Comparison of ENCODE assay signal across 9 mouse cellular contexts in genomic region chr9:41585771-41586170, GRCm38 (mm10).
A peak's percentile ranks its signal among the peaks of the same experiment; 100 is the strongest.
DNase-seq lines count a peak whose midpoint lies in the region; ATAC-seq and TF ChIP-seq lines count a peak whose summit lies in the region.
"Had no signal": no experiment of that assay in that cellular context is flagged by ENCODE, and none has a peak within 500 bp of the region (broad histone marks: within the 10 kb centered on the region; RNA-seq: fewer than 3 reads in every experiment).

No protein-coding gene starts in this region.

- no peaks in the 10 kb centered on the region for H3K9me3 ChIP-seq in intestine, embryonic 14.5 days (ENCODE audit: control insufficient read depth, low read length)
- H3K9me3 ChIP-seq in intestine, postnatal 0 days (ENCODE audit: control insufficient read depth) = no peaks in the 10 kb centered on the region
- no peaks in the 10 kb centered on the region for H3K9me3 ChIP-seq in embryonic facial prominence, embryonic 10.5 days
- H3K9me3 ChIP-seq in hindbrain, embryonic 12.5 days (replicated peaks) = no peaks in the 10 kb centered on the region
- H3K9me3 ChIP-seq in midbrain, postnatal 0 days (ENCODE audit: low read length) = no peaks in the 10 kb centered on the region

- no peak for DNase-seq in intestine, embryonic 14.5 days (ENCODE audit: low spot score)
- DNase-seq in embryonic facial prominence, embryonic 10.5 days (ENCODE audit: low spot score) = peak; percentile 27
- peak; percentile 57 for DNase-seq in midbrain, postnatal 0 days (ENCODE audit: low spot score)
- no peak for DNase-seq in urinary bladder, postnatal 10 days (ENCODE audit: low spot score)
- no peak for DNase-seq in urinary bladder, postnatal 36 days (ENCODE audit: low spot score in 2 of 2)
- DNase-seq in spleen, postnatal 10 days (ENCODE audit: low spot score in 2 of 2) = no peak
- DNase-seq: thymus, adult 2 months had no signal

- H3K4me3 ChIP-seq in intestine, embryonic 14.5 days (ENCODE audit: low read depth, low read length) = peak overlapping the region; percentile 15
- H3K4me3 ChIP-seq in intestine, postnatal 0 days (ENCODE audit: low read depth, low read length) = no peak overlapping the region
- peak overlapping the region; percentile 79 for H3K4me3 ChIP-seq in embryonic facial prominence, embryonic 10.5 days
- peak overlapping the region; percentile 31 for H3K4me3 ChIP-seq in hindbrain, embryonic 12.5 days
- H3K4me3 ChIP-seq in midbrain, postnatal 0 days (ENCODE audit: low read depth, low read length) = peak overlapping the region; percentile 66

- H3K4me2 ChIP-seq in intestine, embryonic 14.5 days (ENCODE audit: low read length) = peak overlapping the region; percentile 56
- H3K4me2 ChIP-seq in intestine, postnatal 0 days (replicated peaks; ENCODE audit: low read depth) = no peak overlapping the region
- peak overlapping the region; percentile 59 for H3K4me2 ChIP-seq in hindbrain, embryonic 12.5 days (replicated peaks)
- H3K4me2 ChIP-seq in midbrain, postnatal 0 days (ENCODE audit: low read depth, low read length, poor library complexity, severe bottlenecking) = peak overlapping the region; percentile 66

- peaks cover 17% of the 10 kb centered on the region; the same call in 1 of the 2 replicates for H3K4me1 ChIP-seq in intestine, embryonic 14.5 days (replicated peaks; ENCODE audit: control insufficient read depth, insufficient read depth, low read length)
- H3K4me1 ChIP-seq in intestine, postnatal 0 days (replicated peaks; ENCODE audit: control insufficient read depth, insufficient read depth, low read length) = no peaks in the 10 kb centered on the region
- peaks cover 45% of the 10 kb centered on the region for H3K4me1 ChIP-seq in embryonic facial prominence, embryonic 10.5 days
- H3K4me1 ChIP-seq in hindbrain, embryonic 12.5 days = peaks cover 45% of the 10 kb centered on the region
- H3K4me1 ChIP-seq in midbrain, postnatal 0 days (ENCODE audit: insufficient read depth, low read length) = peaks cover 17% of the 10 kb centered on the region

- H3K27ac ChIP-seq in intestine, embryonic 14.5 days (ENCODE audit: low read depth) = 0 out of 2 replicates have a peak overlapping the region, but pooled peaks have one; percentile 62
- no peak overlapping the region for H3K27ac ChIP-seq in intestine, postnatal 0 days (ENCODE audit: low read depth, low read length)
- peak overlapping the region; percentile 97 for H3K27ac ChIP-seq in embryonic facial prominence, embryonic 10.5 days (replicated peaks)
- H3K27ac ChIP-seq in hindbrain, embryonic 12.5 days = peak overlapping the region; percentile 91
- peak overlapping the region; percentile 98 for H3K27ac ChIP-seq in midbrain, postnatal 0 days (ENCODE audit: low read depth, low read length)

- peaks cover 36% of the 10 kb centered on the region for H3K36me3 ChIP-seq in intestine, embryonic 14.5 days (ENCODE audit: control insufficient read depth, insufficient read depth, low read length)
- no peaks in the 10 kb centered on the region for H3K36me3 ChIP-seq in intestine, postnatal 0 days (ENCODE audit: control insufficient read depth, insufficient read depth)
- H3K36me3 ChIP-seq in embryonic facial prominence, embryonic 10.5 days (replicated peaks) = peaks cover 53% of the 10 kb centered on the region
- peaks cover 38% of the 10 kb centered on the region for H3K36me3 ChIP-seq in hindbrain, embryonic 12.5 days
- H3K36me3 ChIP-seq in midbrain, postnatal 0 days (ENCODE audit: insufficient read depth, low read length) = peaks cover 18% of the 10 kb centered on the region; the same call in 1 of the 2 replicates

- peak overlapping the region; percentile 42 for H3K9ac ChIP-seq in intestine, embryonic 14.5 days (ENCODE audit: low read length)
- H3K9ac ChIP-seq in intestine, postnatal 0 days (ENCODE audit: low read depth, low read length) = no peak overlapping the region
- H3K9ac ChIP-seq in hindbrain, embryonic 12.5 days = peak overlapping the region; percentile 70
- H3K9ac ChIP-seq in midbrain, postnatal 0 days (replicated peaks; ENCODE audit: low read length, poor library complexity, severe bottlenecking) = peak overlapping the region; percentile 91

- no peaks in the 10 kb centered on the region for H3K27me3 ChIP-seq in intestine, embryonic 14.5 days (replicated peaks; ENCODE audit: control insufficient read depth, insufficient read depth, low read length)
- 0 out of 2 replicates have a peak, but pooled peaks cover 4% of the 10 kb centered on the region for H3K27me3 ChIP-seq in intestine, postnatal 0 days (replicated peaks; ENCODE audit: control insufficient read depth, insufficient read depth, low read length)
- no peaks in the 10 kb centered on the region for H3K27me3 ChIP-seq in embryonic facial prominence, embryonic 10.5 days (replicated peaks; ENCODE audit: low read depth, poor library complexity, severe bottlenecking)
- H3K27me3 ChIP-seq in hindbrain, embryonic 12.5 days = no peaks in the 10 kb centered on the region
- no peaks in the 10 kb centered on the region for H3K27me3 ChIP-seq in midbrain, postnatal 0 days (ENCODE audit: insufficient read depth, low read length)

- WGBS in intestine, embryonic 14.5 days = 54% methylated on average over 5 of the region's 5 CpGs
- 53% methylated on average over 5 of the region's 5 CpGs for WGBS in intestine, postnatal 0 days
- WGBS in embryonic facial prominence, embryonic 10.5 days = 57% methylated on average over 5 of the region's 5 CpGs
- WGBS in hindbrain, embryonic 12.5 days = 29% methylated on average over 5 of the region's 5 CpGs
- 4% methylated on average over 5 of the region's 5 CpGs for WGBS in midbrain, postnatal 0 days

- no peak for ATAC-seq in intestine, embryonic 14.5 days (replicated peaks; ENCODE audit: low FRiP score, low TSS enrichment, low read depth)
- no peak for ATAC-seq in intestine, postnatal 0 days
- no peak for ATAC-seq in hindbrain, embryonic 12.5 days (ENCODE audit: low FRiP score)
- ATAC-seq in midbrain, postnatal 0 days (ENCODE audit: low FRiP score) = no peak

- no peak for TF ChIP-seq CTCF in intestine, postnatal 0 days (IDR thresholded peaks at IDR 0.05; ENCODE audit: low read depth)
- TF ChIP-seq CTCF in midbrain, postnatal 0 days (IDR thresholded peaks at IDR 0.05) = no peak

Comparison
In these comparisons a context has a peak if more than half of its experiments do, and no peak if none do; other contexts are left out.
1. DNase-seq: peak in embryonic facial prominence, embryonic 10.5 days (single experiment) and midbrain, postnatal 0 days (single experiment); none in intestine, embryonic 14.5 days (single experiment), urinary bladder, postnatal 10 days (single experiment), urinary bladder, postnatal 36 days (0 of 2) and spleen, postnatal 10 days (0 of 2).